ENCODE assay signal across 14 mouse cellular contexts in genomic region chr8:124304141-124304540, GRCm38 (mm10).
"Had no signal": no experiment of that assay in that cellular context is flagged by ENCODE, and none has a peak within 500 bp of the region (broad histone marks: within the 10 kb centered on the region; RNA-seq: fewer than 3 reads in every experiment).

No protein-coding gene starts in this region.

- ATAC-seq: midbrain, embryonic 15.5 days had no signal

- H3K4me2 ChIP-seq: liver, embryonic 11.5 days; liver, embryonic 15.5 days; lung, embryonic 14.5 days; midbrain, embryonic 15.5 days; stomach, embryonic 15.5 days had no signal

- H3K27me3 ChIP-seq: liver, embryonic 15.5 days; midbrain, embryonic 15.5 days; stomach, embryonic 15.5 days had no signal

- H3K4me3 ChIP-seq: layer of hippocampus, adult 2 months; limb, embryonic 10.5 days; liver, embryonic 15.5 days; midbrain, embryonic 15.5 days; stomach, embryonic 15.5 days had no signal

- H3K27ac ChIP-seq: layer of hippocampus, adult 2 months; limb, embryonic 10.5 days; liver, embryonic 15.5 days; macrophage; midbrain, embryonic 15.5 days; stomach, embryonic 15.5 days had no signal

- H3K36me3 ChIP-seq: liver, embryonic 15.5 days; midbrain, embryonic 15.5 days had no signal

- H3K9ac ChIP-seq: liver, embryonic 15.5 days; lung, embryonic 14.5 days; midbrain, embryonic 15.5 days; stomach, embryonic 15.5 days had no signal

- H3K9me3 ChIP-seq: limb, embryonic 10.5 days; liver, embryonic 15.5 days; midbrain, embryonic 15.5 days; stomach, embryonic 15.5 days had no signal

- DNase-seq: kidney, adult 9 months; kidney, postnatal 36 days; lung, embryonic 14.5 days; lung, postnatal 14 days; right cerebral cortex, postnatal 14 days; thymus, adult 2 months; thymus, postnatal 25 days had no signal
